Mouse (Mus musculus) embryo, embryonic 10.5 days (tissue): ENCODE results near the gene 2310022A10Rik.
"Not testable (repeated sequence)": the region's sequence is repeated elsewhere in the genome, so short reads cannot be mapped to it uniquely, and the experiment has no call there.

ENCODE experiments used
- DNase-seq: peaks from one replicate; pipeline ENCODE4 v3.0.0-alpha.2; 2015; ENCODE audit warnings: low spot score

2310022A10Rik gene

GRCm38 (mm10) chr7:27613751-27614499, 60.9 kb downstream of the 2310022A10Rik start:
- DNase-seq = no peak

GRCm38 (mm10) chr7:27621028-27621427, 68.0 kb downstream of the 2310022A10Rik start:
- DNase-seq = no peak

- DNase-seq = no peak
These were observed 69.2 kb downstream of the 2310022A10Rik start for GRCm38 (mm10) chr7:27622234-27622633.

- no peak for DNase-seq
These were observed 71.9 kb downstream of the 2310022A10Rik start for GRCm38 (mm10) chr7:27624967-27625366.

- DNase-seq = no peak
These were observed 74.7 kb downstream of the 2310022A10Rik start for GRCm38 (mm10) chr7:27627707-27628106.

GRCm38 (mm10) chr7:27628190-27628589, 75.2 kb downstream of the 2310022A10Rik start:
- DNase-seq = no peak

- DNase-seq = not testable (repeated sequence)
These were observed 75.8 kb downstream of the 2310022A10Rik start for GRCm38 (mm10) chr7:27628816-27629215.

GRCm38 (mm10) chr7:27631439-27631838, 78.4 kb downstream of the 2310022A10Rik start:
- no peak for DNase-seq
